Mouse (Mus musculus): ENCODE data around the gene Fam240a.

The Fam240a gene

DNA sequence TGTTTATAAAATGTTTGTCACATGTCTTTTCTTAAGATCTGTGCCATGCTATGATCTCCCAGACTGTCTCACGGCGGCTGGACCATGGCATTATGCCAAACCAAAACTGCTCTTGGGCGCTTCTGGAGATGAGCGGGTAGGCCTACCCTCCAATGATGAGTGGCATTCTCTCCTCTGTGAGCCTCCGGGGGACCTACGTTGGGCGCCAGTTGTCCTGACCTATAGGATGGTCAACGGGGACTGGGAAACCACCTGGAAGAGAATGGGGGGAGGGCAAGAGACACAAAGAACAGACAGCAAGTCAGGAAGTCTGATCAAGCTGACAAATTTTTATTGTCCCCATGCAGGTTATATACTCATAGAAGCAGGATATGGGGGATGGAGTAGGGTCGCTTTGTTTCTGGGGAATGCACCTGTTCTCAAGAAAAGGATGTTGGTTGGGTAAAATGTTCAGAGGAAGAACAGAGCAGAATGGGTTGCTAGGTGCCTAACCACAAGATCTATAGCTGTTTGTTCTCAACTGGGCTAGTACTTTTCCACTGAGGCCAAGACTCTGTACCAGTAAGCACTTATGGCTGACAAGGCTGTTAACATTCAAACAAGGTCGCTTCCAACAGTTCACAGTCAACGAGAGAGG, 9.3 kb downstream of the Fam240a start:
- in situ Hi-C loops (cut with MboI; ENCODE audit: low pct_unique_long_range_greater_than_20kb in 1 of 2, low sequenced_read_pairs in 2 of 2, unreplicated experiment in 1 of 2), result loop anchor here (10.0 to 25.0 kb wide), 2 partner anchors 155 to 167 kb away; partner anchors contain the start of gene Ccrl2 (in 1 of the 2)

DNA sequence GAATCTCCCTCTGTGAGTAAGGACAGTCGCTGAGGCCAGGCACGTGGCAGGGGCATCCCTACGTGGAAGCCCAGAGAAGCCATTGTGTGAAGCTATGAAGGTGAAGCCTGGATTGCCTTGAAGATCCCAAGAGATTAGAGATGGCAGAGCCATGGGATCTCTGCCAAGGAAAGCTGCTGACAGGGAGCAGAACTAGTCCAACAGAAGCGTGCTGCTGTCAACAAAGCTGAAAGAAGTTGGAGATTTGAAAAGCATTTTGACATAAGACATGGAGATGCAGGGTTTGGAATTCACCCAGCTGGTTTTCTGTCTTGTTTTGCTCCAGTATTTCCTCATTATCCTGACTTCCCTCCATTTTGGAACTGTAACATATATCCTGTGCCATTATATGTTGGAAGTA, 14.4 kb downstream of the Fam240a start:
- in situ Hi-C loops (cut with MboI; ENCODE audit: low pct_unique_long_range_greater_than_20kb in 1 of 2, low sequenced_read_pairs in 2 of 2, unreplicated experiment in 1 of 2), result loop anchor here (10.0 to 25.0 kb wide), 2 partner anchors 160 to 173 kb away; partner anchors contain the start of gene Ccrl2 (in 1 of the 2)

DNA sequence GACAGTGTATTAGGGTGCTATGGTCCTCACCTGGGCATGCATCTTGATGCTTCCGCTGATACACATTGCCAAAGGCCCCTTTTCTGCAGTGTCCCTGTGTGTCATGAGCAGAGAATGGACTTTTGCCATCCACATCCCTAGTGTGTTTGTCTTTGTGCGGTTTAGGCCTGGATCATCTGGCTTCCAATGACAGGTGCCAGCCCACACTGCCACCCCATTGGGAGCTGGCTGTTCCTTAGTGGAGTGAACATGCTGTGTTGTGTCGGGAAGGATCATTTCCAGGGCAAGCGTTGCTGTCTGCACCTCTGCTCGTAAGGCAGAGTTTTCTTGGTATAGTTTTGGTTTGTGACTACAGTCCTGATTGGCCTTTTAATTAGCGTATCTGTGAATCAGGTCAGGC, 15.5 kb downstream of the Fam240a start:
- in situ Hi-C loops (cut with MboI; ENCODE audit: low pct_unique_long_range_greater_than_20kb in 1 of 2, low sequenced_read_pairs in 2 of 2, unreplicated experiment in 1 of 2), result loop anchor here (10.0 to 25.0 kb wide), 2 partner anchors 161 to 174 kb away; partner anchors contain the start of gene Ccrl2 (in 1 of the 2)

DNA sequence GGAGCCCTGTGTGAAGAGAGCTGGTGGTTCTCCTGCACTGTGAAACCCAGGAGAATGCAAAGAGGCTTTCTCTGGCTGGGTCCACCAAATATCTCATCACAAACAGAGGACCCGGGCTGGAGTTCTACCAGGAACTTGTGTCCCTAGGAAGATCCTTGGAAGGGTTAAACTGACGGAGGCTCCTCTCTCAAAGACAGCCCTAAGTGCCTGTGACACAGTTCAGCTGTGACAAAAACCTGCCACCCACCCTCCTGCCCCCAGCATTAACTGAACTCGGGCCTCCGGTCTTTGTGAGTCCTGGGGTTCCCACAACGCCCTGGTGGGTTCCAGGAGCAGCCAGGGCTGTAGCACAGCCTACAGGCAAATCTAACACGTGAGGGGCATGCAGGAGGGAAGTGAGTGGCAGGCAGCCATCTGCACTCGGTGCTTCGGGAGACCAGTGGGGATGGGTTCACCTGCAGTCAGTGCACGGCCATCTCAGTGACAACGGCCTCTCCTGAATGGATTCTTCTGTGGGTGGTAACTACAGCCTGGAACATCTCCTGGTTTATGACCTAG, 17.1 kb downstream of the Fam240a start:
- in situ Hi-C loops (cut with MboI; ENCODE audit: low pct_unique_long_range_greater_than_20kb in 1 of 2, low sequenced_read_pairs in 2 of 2, unreplicated experiment in 1 of 2), result loop anchor here (10.0 to 25.0 kb wide), 2 partner anchors 163 to 175 kb away; partner anchors contain the start of gene Ccrl2 (in 1 of the 2)

DNA sequence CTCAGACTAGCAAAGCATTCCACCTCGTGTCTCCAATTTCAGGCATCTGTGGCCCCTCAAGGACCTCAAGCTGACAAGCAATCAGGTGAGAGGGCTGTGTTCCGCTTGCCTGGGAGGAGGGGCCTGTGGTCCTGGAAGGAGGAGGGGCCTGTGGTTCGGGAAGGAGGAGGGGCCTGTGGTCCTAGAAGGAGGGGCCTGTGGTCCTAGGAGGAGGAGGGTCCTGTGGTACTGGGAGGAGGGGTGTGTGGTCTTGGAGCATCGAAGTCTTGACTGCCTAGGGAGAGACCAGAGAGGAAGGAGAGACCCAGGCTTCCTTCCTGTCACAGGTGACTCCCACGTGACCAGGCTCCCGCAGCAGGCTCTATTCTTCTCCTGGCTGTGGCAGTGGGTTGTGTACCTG, 20.1 kb downstream of the Fam240a start:
- in situ Hi-C loops (cut with MboI; ENCODE audit: low pct_unique_long_range_greater_than_20kb in 1 of 2, low sequenced_read_pairs in 2 of 2, unreplicated experiment in 1 of 2), result no loop called here

DNA sequence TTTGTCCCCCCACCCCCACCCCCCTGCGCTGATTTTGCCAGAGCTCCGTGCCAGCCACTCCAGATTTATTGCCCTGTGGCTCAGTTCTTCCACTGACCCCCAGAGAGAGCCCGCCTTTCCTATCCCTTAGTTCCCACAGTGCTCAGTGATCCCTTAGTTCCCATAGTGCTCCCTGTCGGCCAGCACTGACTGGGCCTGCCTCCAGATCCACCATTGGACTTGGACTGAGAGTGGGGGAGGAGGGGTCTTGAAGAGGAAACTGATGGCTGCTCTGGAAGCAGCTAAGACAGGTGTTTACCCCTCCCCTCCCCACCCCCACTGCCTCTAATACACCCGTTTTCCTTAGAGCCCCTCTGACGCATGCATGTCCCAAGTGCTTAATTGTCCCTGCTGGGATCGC, 20.7 kb downstream of the Fam240a start:
- in situ Hi-C loops (cut with MboI; ENCODE audit: low pct_unique_long_range_greater_than_20kb in 1 of 2, low sequenced_read_pairs in 2 of 2, unreplicated experiment in 1 of 2), result no loop called here

DNA sequence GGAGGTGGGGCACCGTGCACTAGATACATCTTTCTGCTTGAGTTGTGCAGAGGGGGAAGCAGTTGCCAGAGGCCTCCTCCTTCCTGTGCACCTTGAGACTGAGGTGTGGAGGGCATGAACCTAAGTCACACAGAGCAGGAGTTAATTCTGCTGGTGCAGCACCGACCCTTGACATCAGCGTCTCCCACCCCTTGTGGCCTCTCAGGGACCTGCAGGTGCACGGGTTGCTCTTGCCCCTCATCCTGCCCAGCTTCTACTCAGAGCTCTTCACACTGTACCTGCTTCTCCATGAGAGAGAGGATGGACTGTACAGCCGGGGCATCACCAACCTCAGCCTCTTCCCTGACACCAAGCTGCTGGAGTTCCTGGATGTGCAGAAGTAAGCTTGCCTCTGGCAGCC, 21.2 kb downstream of the Fam240a start:
- in situ Hi-C loops (cut with MboI; ENCODE audit: low pct_unique_long_range_greater_than_20kb in 1 of 2, low sequenced_read_pairs in 2 of 2, unreplicated experiment in 1 of 2), result no loop called here

DNA sequence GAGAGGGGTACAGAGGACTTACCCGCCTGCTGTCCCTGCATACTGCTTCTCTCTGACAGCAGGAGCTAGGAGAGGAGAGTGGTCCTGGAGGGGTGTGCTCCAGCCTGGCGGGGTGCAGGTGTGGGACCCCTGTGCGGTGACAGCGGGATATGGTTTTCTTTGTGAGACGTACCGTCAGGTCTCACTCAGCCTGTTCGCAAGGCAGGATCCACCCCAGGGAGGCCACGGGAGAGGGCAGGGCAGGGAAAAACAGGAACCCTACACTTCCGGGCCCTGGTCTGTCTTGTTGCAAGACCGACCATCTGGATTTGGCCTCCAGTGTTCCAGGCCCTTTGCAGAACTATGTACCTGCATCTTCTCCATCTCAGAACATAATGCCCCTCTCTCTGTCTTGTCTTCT, 23.2 kb downstream of the Fam240a start:
- in situ Hi-C loops (cut with MboI; ENCODE audit: low pct_unique_long_range_greater_than_20kb in 1 of 2, low sequenced_read_pairs in 2 of 2, unreplicated experiment in 1 of 2), result no loop called here

DNA sequence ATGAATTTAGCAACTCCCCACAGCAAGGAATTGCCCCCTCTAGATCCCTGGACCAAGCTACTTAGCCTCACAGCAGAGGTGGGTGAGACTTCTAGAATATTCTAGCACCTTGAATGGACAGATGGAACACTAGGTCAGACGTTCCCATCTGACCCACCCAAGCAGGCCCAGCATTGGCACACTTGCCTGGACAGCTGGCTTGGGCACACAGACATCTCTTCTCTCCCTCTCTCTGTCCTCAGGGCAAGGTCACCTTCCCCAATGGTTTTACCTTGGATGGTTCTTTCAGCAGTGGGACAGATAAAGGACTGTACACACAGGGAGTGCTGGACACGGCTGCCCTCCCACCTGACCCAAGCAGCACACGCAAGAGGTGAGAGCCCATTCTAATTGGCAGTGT, 24.1 kb downstream of the Fam240a start:
- in situ Hi-C loops (cut with MboI; ENCODE audit: low pct_unique_long_range_greater_than_20kb in 1 of 2, low sequenced_read_pairs in 2 of 2, unreplicated experiment in 1 of 2), result no loop called here

DNA sequence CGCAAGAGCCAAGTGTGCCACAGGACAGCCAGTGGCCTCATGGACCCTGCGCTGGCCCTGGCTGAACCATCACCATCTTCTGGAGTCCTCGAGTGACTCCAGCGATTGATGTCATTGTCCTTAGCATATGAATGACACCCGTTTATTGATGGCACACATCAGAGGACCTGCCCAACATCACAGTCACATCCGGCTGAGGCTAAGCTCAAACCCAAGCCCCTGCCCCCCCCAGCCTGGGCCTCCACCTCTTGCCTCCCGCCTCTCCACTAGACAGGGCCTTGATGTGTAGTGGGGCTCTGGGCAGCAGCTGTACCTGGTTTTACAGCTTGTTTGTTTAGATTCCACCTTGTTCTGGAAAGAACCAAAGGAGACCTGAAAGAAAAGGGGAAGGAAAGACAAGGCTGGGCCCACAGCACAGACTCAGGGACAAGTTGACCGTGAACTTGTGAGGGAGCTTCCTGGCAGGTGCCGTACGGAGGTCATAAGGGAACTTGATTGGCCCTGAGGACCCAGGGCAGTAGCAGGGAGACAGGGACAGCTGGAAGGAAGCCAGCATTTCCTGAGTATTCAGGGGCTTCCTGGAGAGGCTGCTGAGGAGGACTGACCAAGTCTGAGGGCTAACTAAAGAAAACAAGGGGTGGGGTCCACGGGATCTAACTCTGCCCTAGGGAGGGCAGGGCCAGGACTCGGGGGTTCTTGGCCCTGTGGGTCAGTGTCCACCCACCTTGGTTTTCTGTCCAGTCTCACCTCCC, 25.4 kb downstream of the Fam240a start:
- in situ Hi-C loops (cut with MboI; ENCODE audit: low pct_unique_long_range_greater_than_20kb in 1 of 2, low sequenced_read_pairs in 2 of 2, unreplicated experiment in 1 of 2), result no loop called here

DNA sequence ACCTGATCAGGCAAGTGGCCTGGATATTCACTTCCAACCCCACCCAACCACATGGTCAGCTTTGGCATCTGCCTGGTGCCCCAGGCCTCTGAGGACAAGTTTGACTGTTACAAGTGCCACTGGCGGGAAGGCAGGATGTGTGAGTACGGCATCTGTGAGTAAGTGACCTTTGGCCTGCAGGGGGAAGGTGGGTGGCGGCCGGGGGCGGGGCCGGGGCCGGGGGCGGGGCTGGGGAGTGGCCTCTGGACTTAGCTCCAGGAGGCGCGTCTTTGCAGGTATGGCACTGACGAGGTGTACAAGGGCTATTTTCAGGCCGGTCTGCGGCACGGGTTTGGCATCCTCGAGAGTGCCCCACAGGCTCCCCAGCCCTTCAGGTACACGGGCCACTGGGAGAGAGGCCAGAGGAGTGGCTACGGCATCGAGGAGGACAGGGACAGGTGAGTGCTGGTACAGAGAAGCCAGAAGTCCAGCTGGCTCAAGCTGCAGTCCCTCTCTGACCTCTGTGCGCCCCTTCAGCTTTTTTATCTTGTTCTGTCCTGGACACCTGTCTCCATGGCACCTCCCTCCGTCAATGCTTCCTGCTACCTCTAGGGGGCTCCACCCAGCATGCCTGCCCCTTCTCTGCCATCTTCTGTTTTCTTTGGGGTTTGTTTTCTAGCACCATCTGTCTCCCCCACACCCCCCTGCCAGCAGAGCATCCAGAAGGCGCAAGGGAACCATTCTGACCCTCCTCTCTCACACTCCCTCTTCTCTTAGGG, 26.5 kb downstream of the Fam240a start:
- in situ Hi-C loops (cut with MboI; ENCODE audit: low pct_unique_long_range_greater_than_20kb in 1 of 2, low sequenced_read_pairs in 2 of 2, unreplicated experiment in 1 of 2), result no loop called here

DNA sequence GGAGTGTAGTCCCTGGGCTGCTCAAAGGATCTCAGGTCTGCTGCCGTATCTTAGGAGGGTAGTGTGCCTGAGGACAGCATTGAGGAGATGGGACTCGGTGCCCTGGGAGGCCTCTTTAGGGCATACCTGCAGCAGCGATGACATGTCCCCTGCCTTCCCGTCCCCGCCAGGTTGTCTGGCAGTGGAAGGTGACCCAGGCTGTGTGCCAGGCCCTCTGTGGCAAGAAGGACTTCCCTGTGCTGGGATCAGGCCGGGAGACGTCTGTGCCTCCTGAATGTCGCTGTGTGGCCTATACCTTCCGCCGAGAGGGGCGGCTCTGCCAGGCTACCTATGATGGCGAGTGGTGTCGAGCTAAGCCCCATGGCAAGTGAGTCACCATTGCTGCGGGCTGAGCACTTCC, 27.7 kb downstream of the Fam240a start:
- in situ Hi-C loops (cut with MboI; ENCODE audit: low pct_unique_long_range_greater_than_20kb in 1 of 2, low sequenced_read_pairs in 2 of 2, unreplicated experiment in 1 of 2), result no loop called here

DNA sequence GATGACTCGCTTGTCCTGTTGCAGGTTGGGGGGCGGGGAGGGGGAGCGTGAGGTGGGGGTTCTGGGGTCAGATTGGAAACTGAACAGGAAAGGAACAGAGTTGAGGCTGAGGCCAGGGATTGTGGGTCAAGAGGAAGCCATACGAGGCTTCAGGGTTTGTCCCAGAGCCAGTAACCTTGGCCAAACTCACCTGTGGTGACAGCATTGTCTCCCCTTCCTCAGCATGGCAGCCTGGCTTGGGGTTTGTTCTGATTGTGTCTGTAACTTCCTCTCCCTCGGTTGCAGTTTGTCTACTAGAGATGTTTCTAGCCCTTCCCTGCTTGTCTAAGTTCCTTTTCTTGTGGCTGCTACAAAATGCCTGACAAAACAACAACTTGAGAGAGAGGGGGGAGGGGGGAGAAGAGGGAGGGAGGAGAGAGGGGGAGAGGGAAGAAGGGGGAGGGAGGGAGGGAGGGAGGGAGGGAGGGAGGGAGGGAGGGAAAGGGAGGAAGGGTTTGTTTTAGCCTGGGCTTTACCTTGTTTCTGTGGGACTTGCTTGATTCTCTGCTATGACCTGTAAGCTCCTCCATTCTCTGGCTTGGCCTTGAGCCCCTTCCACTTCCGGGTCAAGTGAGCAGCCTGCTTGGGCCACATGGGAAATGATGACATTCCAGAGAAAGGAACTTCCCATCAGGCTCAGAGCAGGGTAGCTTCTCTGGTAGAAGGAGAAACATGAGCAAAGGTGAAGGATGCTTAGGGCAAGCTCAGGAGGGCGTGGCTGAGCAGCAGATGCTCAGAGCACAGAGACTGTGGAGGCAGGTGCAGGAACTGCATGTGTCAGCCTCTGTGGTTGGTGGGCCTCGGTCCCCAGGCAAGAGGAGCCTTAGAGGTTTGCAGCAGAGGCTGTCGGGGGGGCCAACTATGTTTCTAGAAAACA, 29.0 kb downstream of the Fam240a start:
- in situ Hi-C loops (cut with MboI; ENCODE audit: low pct_unique_long_range_greater_than_20kb in 1 of 2, low sequenced_read_pairs in 2 of 2, unreplicated experiment in 1 of 2), result no loop called here

DNA sequence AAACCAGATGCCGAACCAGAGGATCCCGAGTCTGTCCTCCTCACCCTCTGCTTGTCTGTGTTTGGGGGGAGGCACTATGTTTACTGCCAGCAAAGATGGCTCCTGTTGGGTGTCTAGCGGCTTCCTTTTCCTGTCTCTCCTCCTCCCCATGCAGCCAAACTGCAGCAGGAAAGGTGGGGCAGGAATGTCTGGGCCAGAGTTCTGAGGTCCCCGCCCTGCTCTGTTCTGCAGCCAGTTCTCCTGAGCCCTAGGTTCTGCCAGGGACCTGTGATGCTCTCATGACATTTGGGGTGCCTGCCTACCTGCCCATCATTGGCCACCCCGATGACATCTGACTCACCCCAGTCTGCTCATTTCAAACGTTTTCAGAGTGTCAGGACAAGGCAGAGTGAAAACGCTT, 34.7 kb downstream of the Fam240a start:
- in situ Hi-C loops (cut with MboI; ENCODE audit: low pct_unique_long_range_greater_than_20kb in 1 of 2, low sequenced_read_pairs in 2 of 2, unreplicated experiment in 1 of 2), result no loop called here

DNA sequence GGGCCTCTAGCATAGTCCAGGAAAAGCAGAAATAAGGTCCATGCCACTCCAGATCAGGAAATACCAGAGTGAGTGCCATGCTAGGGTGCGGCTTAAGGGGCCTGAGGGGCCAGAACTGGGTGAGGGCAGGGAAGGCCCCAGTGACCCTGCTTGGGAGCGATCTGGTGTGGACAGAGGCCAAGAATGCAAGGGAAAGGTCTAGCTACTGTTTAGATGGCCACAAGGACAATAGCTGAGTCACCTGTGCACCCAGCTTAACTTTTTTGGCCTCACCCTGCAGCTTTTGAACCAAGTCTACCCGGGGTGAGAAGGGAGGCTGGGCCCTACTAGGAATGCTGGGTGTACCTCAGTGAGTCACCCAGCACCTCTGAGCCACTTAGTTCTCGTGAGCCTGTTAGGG, 35.9 kb downstream of the Fam240a start:
- in situ Hi-C loops (cut with MboI; ENCODE audit: low pct_unique_long_range_greater_than_20kb in 1 of 2, low sequenced_read_pairs in 2 of 2, unreplicated experiment in 1 of 2), result no loop called here

DNA sequence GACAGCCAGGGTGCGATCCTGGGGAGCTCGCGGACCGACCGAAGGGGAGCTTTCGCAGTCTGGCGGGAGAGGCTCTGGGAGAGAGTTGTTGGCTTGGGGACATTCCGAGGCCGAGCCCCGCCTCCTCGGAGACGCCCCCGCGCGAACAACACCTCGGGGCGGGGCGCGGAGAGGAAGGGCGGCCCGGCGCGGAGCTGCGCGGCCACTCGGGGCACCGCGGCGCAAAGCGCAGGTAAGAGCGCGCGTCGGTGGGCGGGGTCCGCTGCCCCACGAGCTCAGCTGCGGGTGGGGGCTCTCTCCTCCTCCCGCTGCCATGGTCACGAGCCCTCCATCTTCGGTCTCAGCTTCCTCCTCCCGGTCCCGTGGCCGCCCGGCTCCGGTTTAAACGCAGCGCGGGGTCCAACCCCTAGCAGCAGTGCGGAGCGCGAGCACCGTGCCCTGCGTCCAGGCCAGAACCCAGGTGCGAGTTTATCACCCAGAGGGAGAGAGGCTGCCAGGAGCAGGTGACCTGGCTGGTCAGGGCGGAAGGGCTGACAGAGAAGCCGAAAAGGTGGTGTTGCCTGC, 36.6 kb downstream of the Fam240a start, which contains the start of gene Tmie:
TSS of gene Tmie (minus strand) at position 116 of the 564 bp plus-strand sequence.
- in situ Hi-C loops (cut with MboI; ENCODE audit: low pct_unique_long_range_greater_than_20kb in 1 of 2, low sequenced_read_pairs in 2 of 2, unreplicated experiment in 1 of 2), result no loop called here

DNA sequence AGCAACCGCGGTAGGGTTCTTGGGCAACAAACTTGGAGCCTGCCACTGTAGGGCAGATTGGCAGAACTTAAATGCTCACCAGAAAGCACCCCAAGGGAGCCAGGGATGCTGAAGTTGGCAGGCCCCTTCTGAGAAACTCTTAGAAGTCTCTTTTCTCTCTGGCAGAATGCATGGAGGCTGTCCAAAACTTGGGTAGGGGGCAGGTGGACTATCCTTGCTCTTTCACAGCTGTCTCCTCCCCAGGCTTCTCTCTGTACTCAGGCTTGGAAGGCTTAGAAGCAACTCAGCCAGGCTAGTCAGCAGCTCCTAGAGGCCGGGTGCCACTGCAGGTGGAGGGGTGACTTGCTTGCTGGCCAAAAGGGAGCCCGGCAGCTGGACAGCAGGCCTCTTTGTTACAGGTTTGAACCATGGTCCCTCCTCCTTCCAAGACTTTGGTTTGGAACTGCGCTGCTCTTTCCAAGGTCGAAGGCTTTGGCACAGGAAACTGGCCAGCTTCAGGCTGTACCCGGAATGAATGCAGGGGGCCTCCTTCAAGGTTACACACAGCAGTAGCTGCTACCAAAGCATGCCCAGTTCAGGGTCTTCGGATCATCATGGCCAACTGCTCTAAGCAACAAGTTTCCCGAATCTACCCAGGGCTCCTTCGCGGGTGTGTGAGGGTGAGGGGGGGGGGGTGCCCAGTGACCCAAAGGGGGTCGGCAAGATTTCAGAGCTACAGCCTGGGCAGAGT, 37.3 kb downstream of the Fam240a start, which contains the start of gene Als2cl:
TSS of gene Als2cl (plus strand) at position 680 of the 730 bp plus-strand sequence.
- in situ Hi-C loops (cut with MboI; ENCODE audit: low pct_unique_long_range_greater_than_20kb in 1 of 2, low sequenced_read_pairs in 2 of 2, unreplicated experiment in 1 of 2), result no loop called here

Measured in mouse embryonic stem cell (cell line).